Mouse (Mus musculus) stomach, embryonic 14.5 days (tissue): ENCODE data around the gene Abca12. TPM values are rescaled to one million over a fixed set of nuclear protein-coding genes. Genes with fewer than 3 reads are reported as not detected.

Source experiments
- ATAC-seq: fragments of 200-750 bp; cut with Nextera tagmentation; 2 replicates; pipeline ENCODE4 v1.8.0; 2017; ENCODE audit warnings: low read depth, moderate TSS enrichment; ENCODE audit not compliant: insufficient number of reproducible peaks, insufficient read depth, low FRiP score
- H3K27ac ChIP-seq: fragments of 300-500 bp; sonication (generic); 2 replicates; pipeline ENCODE4 v1.5.1; 2014; ENCODE audit warnings: mild to moderate bottlenecking, low read length, moderate library complexity, mixed read lengths
- H3K27me3 ChIP-seq: fragments of 300-500 bp; sonication (generic); 2 replicates; pipeline ENCODE4 v1.6.1; 2014; ENCODE audit warnings: low read length, control low read depth, mixed read lengths; ENCODE audit not compliant: control insufficient read depth, insufficient read depth
- H3K36me3 ChIP-seq: fragments of 300-500 bp; sonication (generic); 2 replicates; pipeline ENCODE4 v1.6.1; 2014; ENCODE audit warnings: mild to moderate bottlenecking, control low read depth, low read length, moderate library complexity, mixed read lengths; ENCODE audit not compliant: control insufficient read depth, insufficient read depth
- H3K4me1 ChIP-seq: fragments of 300-500 bp; sonication (generic); 2 replicates; pipeline ENCODE4 v1.6.1; 2014; ENCODE audit warnings: low read length, control low read depth, mixed read lengths; ENCODE audit not compliant: control insufficient read depth, insufficient read depth
- H3K4me2 ChIP-seq: fragments of 300-500 bp; sonication (generic); replicated peaks from 2 replicates; pipeline ENCODE4 v1.6.1; 2014; ENCODE audit warnings: low read depth, low read length, control low read depth
- H3K4me3 ChIP-seq: fragments of 300-500 bp; sonication (generic); 2 replicates; pipeline ENCODE4 v1.5.1; 2014; ENCODE audit warnings: low read depth, low read length, control low read depth
- H3K9ac ChIP-seq: fragments of 300-500 bp; sonication (generic); replicated peaks from 2 replicates; pipeline ENCODE4 v1.6.1; 2014; ENCODE audit warnings: low read depth, mild to moderate bottlenecking, control low read depth, low read length, moderate library complexity, mixed read lengths
- H3K9me3 ChIP-seq: fragments of 300-500 bp; sonication (generic); 2 replicates; pipeline ENCODE4 v1.6.1; 2016; ENCODE audit warnings: low read depth, low read length, control low read depth; ENCODE audit not compliant: control insufficient read depth
- WGBS: fragments of 180-500 bp; shearing (Covaris S2); extraction: QIAGEN DNeasy Blood & Tissue Kit; methylation state at CpG from one replicate; pipeline ENCODE4 v1.1.7; 2014; 5-methylcytosine and 5-hydroxymethylcytosine counted together
- polyA plus RNA-seq: library from polyadenylated mRNA; unstranded; fragments of >200 nt; fragmentation: Nextera tagmentation; extraction: Ambion mirVana; gene quantifications from 2 replicates; pipeline ENCODE4 v1.2.1, GENCODE M21; 2014

Gene Abca12
- polyA plus RNA-seq: not detected in 2 replicates

DNA sequence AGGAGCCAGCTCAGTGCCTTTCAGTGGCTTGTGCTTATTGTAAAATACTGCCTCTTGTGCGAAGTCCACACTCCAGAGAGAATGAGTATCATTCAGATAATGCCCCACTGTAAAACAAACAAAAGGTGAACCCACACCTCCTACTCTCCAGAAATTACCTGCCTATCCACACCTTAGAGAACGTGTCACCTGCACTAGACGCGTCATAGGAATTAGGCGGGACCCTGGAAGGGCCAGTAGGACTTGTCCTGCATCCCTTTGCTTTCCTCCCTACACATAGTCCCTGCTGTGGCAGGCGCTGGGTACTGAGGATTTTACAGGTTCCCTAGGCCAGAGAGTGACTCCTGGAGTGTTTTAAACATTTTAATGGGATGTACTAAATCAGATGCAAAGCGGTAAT, at the start of gene Abca12:
Gene Abca12 (minus strand): TSS at position 101 of the 400 bp plus-strand sequence.
- H3K36me3 ChIP-seq: no peaks in the 10 kb centered on the region
- no peaks in the 10 kb centered on the region for H3K4me1 ChIP-seq
- no peak within 1 kb of the TSS for H3K4me3 ChIP-seq
- WGBS: 82% methylated on average over 7 of the region's 7 CpGs
- ATAC-seq: no peak
- no peaks in the 10 kb centered on the region for H3K9me3 ChIP-seq
- no peak within 1 kb of the TSS for H3K4me2 ChIP-seq
- H3K9ac ChIP-seq: no peak within 1 kb of the TSS
- H3K27me3 ChIP-seq: no peaks in the 10 kb centered on the region
- no peak within 1 kb of the TSS for H3K27ac ChIP-seq

DNA sequence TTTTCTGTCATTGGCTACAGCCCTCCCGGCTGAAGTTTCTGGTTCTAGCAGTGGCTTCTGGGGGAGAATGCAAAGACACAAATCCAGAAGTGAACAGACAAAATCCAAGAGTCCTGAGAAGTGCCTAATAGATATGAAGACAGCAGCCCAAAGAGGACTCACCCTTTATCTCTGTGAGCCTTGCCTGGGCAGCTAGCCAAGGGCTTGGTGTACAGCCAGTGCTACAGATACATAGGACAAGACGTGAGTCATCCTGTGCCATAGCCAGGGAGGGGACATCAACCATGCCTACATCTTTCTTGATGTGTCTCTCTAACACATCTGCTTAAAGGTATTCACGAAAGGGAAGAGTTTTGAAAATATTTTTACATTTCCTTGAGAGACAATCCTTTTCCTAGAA, 43.3 kb upstream of the Abca12 start:
- WGBS: 75% methylated on average over 3 of the region's 3 CpGs
- Histone ChIP-seq H3K4me3 (no peak overlapping the region), H3K36me3 (no peaks in the 10 kb centered on the region), H3K27ac (no peak overlapping the region), H3K9me3 (no peaks in the 10 kb centered on the region), H3K4me1 (no peaks in the 10 kb centered on the region), H3K27me3 (no peaks in the 10 kb centered on the region), H3K4me2 (no peak overlapping the region), H3K9ac (no peak overlapping the region)
- ATAC-seq: no peak

DNA sequence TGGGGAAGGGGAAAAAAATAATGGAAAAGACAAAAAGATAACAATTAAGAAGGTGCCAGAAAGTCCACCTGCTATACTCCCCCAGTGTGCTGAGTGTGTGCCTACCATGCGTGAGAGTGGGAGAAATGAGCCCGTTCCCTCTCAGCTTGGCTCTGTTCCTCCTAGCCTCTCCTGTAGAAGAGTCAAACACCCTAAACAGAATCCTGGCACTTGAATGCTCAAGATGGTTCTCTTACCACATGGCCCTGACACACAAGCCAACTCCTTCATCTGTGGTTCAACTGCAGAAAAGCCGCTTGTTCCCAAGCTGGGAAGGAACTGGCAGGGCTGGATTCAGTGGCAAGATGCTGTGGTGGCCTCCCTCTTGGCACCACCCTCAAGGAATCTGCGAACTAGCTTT, 32.7 kb upstream of the Abca12 start:
- no peaks in the 10 kb centered on the region for H3K9me3 ChIP-seq
- H3K4me3 ChIP-seq: no peak overlapping the region
- no peak for ATAC-seq
- H3K4me2 ChIP-seq: no peak overlapping the region
- no peaks in the 10 kb centered on the region for H3K27me3 ChIP-seq
- no peaks in the 10 kb centered on the region for H3K36me3 ChIP-seq
- 93% methylated on average over 4 of the region's 4 CpGs for WGBS
- no peak overlapping the region for H3K9ac ChIP-seq
- H3K4me1 ChIP-seq: no peaks in the 10 kb centered on the region
- no peak overlapping the region for H3K27ac ChIP-seq

DNA sequence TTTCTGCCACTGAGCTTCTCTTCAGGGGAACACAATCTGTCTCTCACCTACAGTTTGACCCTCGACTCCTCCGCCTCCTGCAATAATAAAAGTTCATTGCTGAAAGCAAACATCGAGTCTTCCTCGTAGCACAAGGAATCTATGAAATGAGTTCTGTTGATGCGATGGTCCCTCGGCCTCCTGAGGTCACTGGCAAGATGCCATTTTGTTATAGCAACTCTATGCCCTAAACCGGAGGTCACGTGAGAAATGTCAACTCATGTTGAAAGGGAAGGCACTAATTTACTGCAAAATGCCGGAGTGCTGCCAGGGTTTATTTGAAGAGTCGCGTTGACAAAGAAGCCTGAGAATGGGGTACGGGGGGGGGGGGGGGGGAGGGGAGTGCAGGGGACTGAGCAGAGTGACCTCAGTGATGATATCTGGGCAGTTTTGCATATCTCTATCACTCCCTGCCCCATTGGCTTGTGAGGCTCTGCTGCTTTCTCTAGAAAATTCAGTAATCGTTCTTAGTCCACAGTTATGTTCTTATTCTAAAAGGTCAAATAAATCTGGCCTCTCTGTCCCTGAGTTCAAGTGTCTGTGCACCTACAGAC, 7.1 kb upstream of the Abca12 start:
- no peak for ATAC-seq
- WGBS: 34% methylated on average over 13 of the region's 13 CpGs
- no peaks in the 10 kb centered on the region for H3K9me3 ChIP-seq
- H3K4me3 ChIP-seq: no peak overlapping the region
- H3K36me3 ChIP-seq: no peaks in the 10 kb centered on the region
- no peak overlapping the region for H3K9ac ChIP-seq
- H3K27ac ChIP-seq: no peak overlapping the region
- no peak overlapping the region for H3K4me2 ChIP-seq
- no peaks in the 10 kb centered on the region for H3K27me3 ChIP-seq
- H3K4me1 ChIP-seq: no peaks in the 10 kb centered on the region

DNA sequence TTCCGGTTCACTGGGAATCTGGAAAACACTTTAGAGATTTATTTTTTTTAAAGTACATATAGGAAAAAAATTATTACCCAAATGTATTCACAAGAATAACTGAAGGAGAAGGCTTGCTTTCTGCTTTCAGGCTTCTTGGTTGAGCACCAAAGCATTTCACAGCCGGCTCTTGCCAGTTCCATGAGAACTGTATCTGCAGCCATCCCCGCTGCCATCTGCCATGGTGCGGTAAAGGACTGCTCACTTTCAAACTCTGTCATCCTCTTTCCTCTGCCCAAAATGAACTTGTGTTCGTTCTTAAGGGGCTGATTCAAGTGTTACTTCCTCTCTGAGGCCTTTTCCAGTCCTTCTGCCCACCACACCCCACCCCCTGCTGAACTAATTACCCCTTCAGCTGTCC, 3.8 kb upstream of the Abca12 start:
- Histone ChIP-seq H3K4me1 (no peaks in the 10 kb centered on the region), H3K9me3 (no peaks in the 10 kb centered on the region), H3K9ac (no peak overlapping the region), H3K27ac (no peak overlapping the region), H3K4me2 (no peak overlapping the region), H3K4me3 (no peak overlapping the region), H3K36me3 (no peaks in the 10 kb centered on the region), H3K27me3 (no peaks in the 10 kb centered on the region)
- no peak for ATAC-seq
- 83% methylated on average over 5 of the region's 5 CpGs for WGBS

DNA sequence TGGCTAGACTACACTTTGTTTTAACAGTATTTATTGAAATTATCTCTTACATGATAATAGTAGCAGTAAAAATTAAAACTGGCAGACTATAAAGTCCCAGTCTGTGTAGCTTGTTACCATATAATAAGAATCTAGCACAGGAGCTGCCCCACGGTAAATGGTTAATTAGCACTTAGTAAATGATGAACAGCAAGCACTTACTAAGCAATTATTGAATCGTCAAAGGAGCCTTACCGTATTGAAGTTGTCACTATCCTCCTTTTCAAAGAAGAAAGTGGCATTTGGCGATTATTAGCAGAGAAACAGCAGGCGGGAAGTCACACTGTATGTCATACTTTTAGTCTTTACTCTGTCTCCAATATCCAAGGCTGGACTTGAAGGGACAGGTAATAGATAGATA, 3.2 kb upstream of the Abca12 start:
- Histone ChIP-seq H3K27ac (no peak overlapping the region), H3K4me1 (no peaks in the 10 kb centered on the region), H3K9me3 (no peaks in the 10 kb centered on the region), H3K9ac (no peak overlapping the region), H3K4me3 (no peak overlapping the region), H3K27me3 (no peaks in the 10 kb centered on the region), H3K4me2 (no peak overlapping the region), H3K36me3 (no peaks in the 10 kb centered on the region)
- WGBS: 89% methylated on average over 5 of the region's 5 CpGs
- no peak for ATAC-seq

DNA sequence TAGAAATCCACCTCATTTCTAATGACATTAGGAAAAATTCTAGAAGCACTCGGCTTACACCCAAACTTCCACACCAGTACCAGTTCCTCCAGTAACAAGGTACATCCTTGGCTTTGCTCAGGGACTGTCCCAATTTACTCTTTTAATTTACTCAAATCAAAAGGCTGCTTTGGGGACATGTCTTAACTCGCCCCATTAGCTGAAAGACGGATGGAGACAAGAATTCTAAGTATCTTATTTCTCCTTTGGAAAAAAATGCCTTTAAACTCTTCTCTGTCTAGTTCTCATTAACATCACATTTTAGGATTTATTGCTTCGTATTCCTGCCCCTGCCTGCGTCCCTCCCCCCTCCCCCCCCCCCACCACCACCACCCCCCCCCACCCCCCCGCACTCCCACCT, 626 bp downstream of the Abca12 start:
- Histone ChIP-seq H3K36me3 (no peaks in the 10 kb centered on the region), H3K4me1 (no peaks in the 10 kb centered on the region), H3K9ac (no peak overlapping the region), H3K27ac (no peak overlapping the region), H3K4me3 (no peak overlapping the region), H3K4me2 (no peak overlapping the region), H3K27me3 (no peaks in the 10 kb centered on the region), H3K9me3 (no peaks in the 10 kb centered on the region)
- 47% methylated on average over 5 of the region's 6 CpGs for WGBS
- no peak for ATAC-seq

DNA sequence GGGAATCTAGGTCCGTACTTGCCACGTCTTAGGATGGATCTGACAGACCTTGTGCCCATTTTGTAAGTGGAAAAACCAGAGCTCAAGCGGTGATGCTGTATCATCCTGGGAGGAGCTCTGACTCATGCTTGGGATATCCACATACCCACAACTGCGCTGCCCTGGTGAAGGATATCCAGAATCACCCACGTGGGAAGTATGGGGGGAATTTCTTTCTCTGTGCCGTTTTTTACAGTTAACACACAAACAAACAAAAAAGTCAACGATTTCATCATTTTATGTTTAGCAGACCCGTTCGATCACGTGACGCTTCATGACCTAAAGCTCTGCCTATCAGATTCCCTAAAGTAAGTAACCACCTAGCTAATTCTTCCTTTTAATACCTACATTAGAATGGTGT, 1.6 kb downstream of the Abca12 start:
- H3K4me1 ChIP-seq: no peaks in the 10 kb centered on the region
- no peak overlapping the region for H3K27ac ChIP-seq
- H3K36me3 ChIP-seq: no peaks in the 10 kb centered on the region
- H3K4me2 ChIP-seq: no peak overlapping the region
- no peaks in the 10 kb centered on the region for H3K27me3 ChIP-seq
- H3K9ac ChIP-seq: no peak overlapping the region
- no peak overlapping the region for H3K4me3 ChIP-seq
- no peaks in the 10 kb centered on the region for H3K9me3 ChIP-seq
- no peak for ATAC-seq
- 87% methylated on average over 11 of the region's 11 CpGs for WGBS

DNA sequence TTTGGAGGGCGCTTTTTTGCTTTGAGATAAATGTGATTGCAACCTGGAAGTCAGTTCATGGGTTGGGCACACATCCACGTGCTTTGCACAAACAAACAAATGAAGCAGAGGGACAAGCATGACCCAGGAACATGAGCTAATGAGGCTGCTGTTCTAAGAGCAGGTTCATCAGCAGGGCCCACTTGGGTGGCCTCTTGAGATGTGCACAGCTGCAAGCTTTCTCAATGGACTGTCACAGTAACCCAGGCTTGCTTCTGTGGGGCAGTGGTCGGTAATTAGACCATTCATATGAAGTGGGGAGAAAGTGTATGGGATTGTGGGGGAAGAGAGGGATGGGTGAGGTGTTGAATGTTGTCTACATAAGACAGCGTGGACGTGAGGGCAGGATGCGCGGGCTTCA, 7.0 kb downstream of the Abca12 start:
- Histone ChIP-seq H3K9ac (no peak overlapping the region), H3K27ac (no peak overlapping the region), H3K36me3 (no peaks in the 10 kb centered on the region), H3K4me1 (no peaks in the 10 kb centered on the region), H3K4me3 (no peak overlapping the region), H3K9me3 (no peaks in the 10 kb centered on the region), H3K27me3 (no peaks in the 10 kb centered on the region), H3K4me2 (no peak overlapping the region)
- no peak for ATAC-seq
- 46% methylated on average over 7 of the region's 7 CpGs for WGBS
